Mouse (Mus musculus): ENCODE results near the gene Pdzd2. TPM values are rescaled to one million over a fixed set of nuclear protein-coding genes. Genes with fewer than 3 reads are reported as not detected.

The Pdzd2 gene
- total and polyA plus RNA-seq, 2 experiments from 2014 or later: 15.9 to 40.6 TPM

- DNase-seq (ENCODE audit: low spot score) (peak; percentile 88), ATAC-seq (peak; percentile 83)
- Histone ChIP-seq H3K27me3 (ENCODE audit: insufficient read depth, low read length) (no peaks in the 10 kb centered on the region), H3K36me3 (ENCODE audit: insufficient read depth, low read length) (no peaks in the 10 kb centered on the region), H3K9me3 (ENCODE audit: low read length) (no peaks in the 10 kb centered on the region), H3K4me2 (ENCODE audit: low read depth, low read length) (peak overlapping the region; percentile 25), H3K4me1 (ENCODE audit: insufficient read depth, low read length) (no peaks in the 10 kb centered on the region), H3K4me3 (ENCODE audit: low read length) (no peak overlapping the region), H3K27ac (no peak overlapping the region), H3K9ac (replicated peaks; ENCODE audit: low read length) (no peak overlapping the region)
- peak; percentile 73 for TF ChIP-seq CTCF (IDR thresholded peaks at IDR 0.05; ENCODE audit: low read depth)
- WGBS: 13% methylated on average over 11 of the region's 11 CpGs
Measured at GRCm38 (mm10) chr15:12577054-12577696, 162.5 kb downstream of the Pdzd2 start.

- H3K4me3 ChIP-seq (ENCODE audit: low read length): no peak overlapping the region
- H3K27ac ChIP-seq: no peak overlapping the region
- no peak overlapping the region for H3K9ac ChIP-seq (replicated peaks; ENCODE audit: low read length)
- ATAC-seq: no peak
- 89% methylated on average over 3 of the region's 3 CpGs for WGBS
- no peak for TF ChIP-seq CTCF (IDR thresholded peaks at IDR 0.05; ENCODE audit: low read depth)
- DNase-seq (ENCODE audit: low spot score): no peak
- H3K4me1 ChIP-seq (ENCODE audit: insufficient read depth, low read length): no peaks in the 10 kb centered on the region
- H3K36me3 ChIP-seq (ENCODE audit: insufficient read depth, low read length): no peaks in the 10 kb centered on the region
- no peak overlapping the region for H3K4me2 ChIP-seq (ENCODE audit: low read depth, low read length)
- H3K9me3 ChIP-seq (ENCODE audit: low read length): no peaks in the 10 kb centered on the region
- H3K27me3 ChIP-seq (ENCODE audit: insufficient read depth, low read length): no peaks in the 10 kb centered on the region
Measured at GRCm38 (mm10) chr15:12573621-12574020, 166.1 kb downstream of the Pdzd2 start.

GRCm38 (mm10) chr15:12571168-12571567 is 168.6 kb downstream of the Pdzd2 start:
- TF ChIP-seq CTCF (IDR thresholded peaks at IDR 0.05; ENCODE audit: low read depth): no peak
- 53% methylated on average over 4 of the region's 4 CpGs for WGBS
- Histone ChIP-seq H3K36me3 (ENCODE audit: insufficient read depth, low read length) (no peaks in the 10 kb centered on the region), H3K4me3 (ENCODE audit: low read length) (no peak overlapping the region), H3K4me2 (ENCODE audit: low read depth, low read length) (no peak overlapping the region), H3K9ac (replicated peaks; ENCODE audit: low read length) (no peak overlapping the region), H3K4me1 (ENCODE audit: insufficient read depth, low read length) (no peaks in the 10 kb centered on the region), H3K9me3 (ENCODE audit: low read length) (no peaks in the 10 kb centered on the region), H3K27me3 (ENCODE audit: insufficient read depth, low read length) (no peaks in the 10 kb centered on the region), H3K27ac (no peak overlapping the region)
- ATAC-seq (no peak), DNase-seq (ENCODE audit: low spot score) (no peak)

- DNase-seq (ENCODE audit: low spot score) (no peak), ATAC-seq (no peak)
- WGBS: 89% methylated on average over 11 of the region's 11 CpGs
- Histone ChIP-seq H3K4me2 (ENCODE audit: low read depth, low read length) (no peak overlapping the region), H3K27me3 (ENCODE audit: insufficient read depth, low read length) (no peaks in the 10 kb centered on the region), H3K27ac (no peak overlapping the region), H3K9me3 (ENCODE audit: low read length) (no peaks in the 10 kb centered on the region), H3K4me1 (ENCODE audit: insufficient read depth, low read length) (no peaks in the 10 kb centered on the region), H3K9ac (replicated peaks; ENCODE audit: low read length) (no peak overlapping the region), H3K36me3 (ENCODE audit: insufficient read depth, low read length) (no peaks in the 10 kb centered on the region), H3K4me3 (ENCODE audit: low read length) (no peak overlapping the region)
- no peak for TF ChIP-seq CTCF (IDR thresholded peaks at IDR 0.05; ENCODE audit: low read depth)
Measured at GRCm38 (mm10) chr15:12566637-12567440, 172.9 kb downstream of the Pdzd2 start.

- H3K4me2 ChIP-seq (ENCODE audit: low read depth, low read length): no peak overlapping the region
- TF ChIP-seq CTCF (IDR thresholded peaks at IDR 0.05; ENCODE audit: low read depth): no peak
- ATAC-seq (no peak), DNase-seq (ENCODE audit: low spot score) (no peak)
- H3K4me1 ChIP-seq (ENCODE audit: insufficient read depth, low read length): no peaks in the 10 kb centered on the region
- no peak overlapping the region for H3K27ac ChIP-seq
- H3K9me3 ChIP-seq (ENCODE audit: low read length): no peaks in the 10 kb centered on the region
- H3K4me3 ChIP-seq (ENCODE audit: low read length): no peak overlapping the region
- H3K27me3 ChIP-seq (ENCODE audit: insufficient read depth, low read length): no peaks in the 10 kb centered on the region
- no peaks in the 10 kb centered on the region for H3K36me3 ChIP-seq (ENCODE audit: insufficient read depth, low read length)
- no peak overlapping the region for H3K9ac ChIP-seq (replicated peaks; ENCODE audit: low read length)
- WGBS: 84% methylated on average over 8 of the region's 8 CpGs
Measured at GRCm38 (mm10) chr15:12565281-12565680, 174.4 kb downstream of the Pdzd2 start.

GRCm38 (mm10) chr15:12560505-12560904 is 179.2 kb downstream of the Pdzd2 start:
- WGBS: 64% methylated on average over 8 of the region's 8 CpGs
- Histone ChIP-seq H3K4me1 (ENCODE audit: insufficient read depth, low read length) (no peaks in the 10 kb centered on the region), H3K27ac (no peak overlapping the region), H3K27me3 (ENCODE audit: insufficient read depth, low read length) (no peaks in the 10 kb centered on the region), H3K9me3 (ENCODE audit: low read length) (no peaks in the 10 kb centered on the region), H3K9ac (replicated peaks; ENCODE audit: low read length) (no peak overlapping the region), H3K4me3 (ENCODE audit: low read length) (no peak overlapping the region), H3K4me2 (ENCODE audit: low read depth, low read length) (no peak overlapping the region), H3K36me3 (ENCODE audit: insufficient read depth, low read length) (no peaks in the 10 kb centered on the region)
- no peak for TF ChIP-seq CTCF (IDR thresholded peaks at IDR 0.05; ENCODE audit: low read depth)
- no peak for ATAC-seq
- DNase-seq (ENCODE audit: low spot score): no peak
